Mouse (Mus musculus) forebrain, embryonic 16.5 days (tissue): ENCODE measurements around the gene Dennd5b. TPM values are rescaled to one million over a fixed set of nuclear protein-coding genes. Genes with fewer than 3 reads are reported as not detected.

ENCODE experiments used
- ATAC-seq: fragments of 200-750 bp; cut with Nextera tagmentation; 2 replicates; pipeline ENCODE4 v1.8.0; 2017; ENCODE audit warnings: mild to moderate bottlenecking, moderate library complexity
- H3K27ac ChIP-seq: fragments of 300-500 bp; sonication (generic); 2 replicates; pipeline ENCODE4 v1.5.1; 2014; ENCODE audit warnings: low read length, control low read depth
- H3K27me3 ChIP-seq: fragments of 300-500 bp; sonication (generic); replicated peaks from 2 replicates; pipeline ENCODE4 v1.6.1; 2014; ENCODE audit warnings: low read length; ENCODE audit not compliant: control insufficient read depth, insufficient read depth
- H3K36me3 ChIP-seq: fragments of 300-500 bp; sonication (generic); 2 replicates; pipeline ENCODE4 v1.6.1; 2014; ENCODE audit not compliant: control insufficient read depth, insufficient read depth
- H3K4me1 ChIP-seq: fragments of 300-500 bp; sonication (generic); replicated peaks from 2 replicates; pipeline ENCODE4 v1.6.1; 2014; ENCODE audit warnings: low read length; ENCODE audit not compliant: control insufficient read depth, insufficient read depth
- H3K4me2 ChIP-seq: fragments of 300-500 bp; sonication (generic); 2 replicates; pipeline ENCODE4 v1.6.1; 2014; ENCODE audit warnings: mild to moderate bottlenecking, low read length, control low read depth
- H3K4me3 ChIP-seq: fragments of 300-500 bp; sonication (generic); replicated peaks from 2 replicates; pipeline ENCODE4 v1.5.1; 2014; ENCODE audit warnings: mild to moderate bottlenecking, low read length, control low read depth
- H3K9ac ChIP-seq: fragments of 300-500 bp; sonication (generic); replicated peaks from 2 replicates; pipeline ENCODE4 v1.6.1; 2014; ENCODE audit warnings: low read depth, low read length, control low read depth
- H3K9me3 ChIP-seq: fragments of 300-500 bp; sonication (generic); 2 replicates; pipeline ENCODE4 v1.6.1; 2016; ENCODE audit warnings: low read length; ENCODE audit not compliant: control insufficient read depth
- WGBS: fragments of 180-500 bp; shearing (Covaris S2); extraction: QIAGEN DNeasy Blood & Tissue Kit; methylation state at CpG from one replicate; pipeline ENCODE4 v1.1.7; 2014; 5-methylcytosine and 5-hydroxymethylcytosine counted together
- polyA plus RNA-seq: library from polyadenylated mRNA; unstranded; fragments of >200 nt; fragmentation: Nextera tagmentation; extraction: Ambion mirVana; gene quantifications from 2 replicates; pipeline ENCODE4 v1.2.1, GENCODE M21; 2015

The Dennd5b gene
- polyA plus RNA-seq, 1 experiment from 2014 or later = 15.2 TPM

DNA sequence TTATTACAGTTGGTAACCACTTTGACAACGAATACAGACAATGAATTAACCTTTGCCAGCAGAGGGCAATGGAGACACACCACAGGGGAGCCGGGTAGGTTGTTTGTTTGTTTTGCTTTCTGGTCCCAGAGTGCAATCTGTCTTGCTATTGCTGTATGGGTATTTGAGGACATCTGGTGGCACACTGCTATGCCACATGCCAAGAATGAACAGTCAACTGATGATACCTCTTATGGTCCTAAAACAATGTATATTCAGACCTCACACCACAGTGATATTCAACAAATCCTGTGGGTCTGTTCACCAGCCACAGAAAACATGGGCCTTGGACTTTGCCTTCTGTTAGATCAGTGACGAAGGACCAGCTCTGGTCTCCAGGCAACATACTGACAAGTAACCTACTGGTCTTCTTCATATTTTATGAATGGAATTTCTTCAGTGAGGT is 43.5 kb downstream of the Dennd5b start:
- Histone ChIP-seq H3K4me3 (no peak overlapping the region), H3K4me2 (no peak overlapping the region), H3K4me1 (no peaks in the 10 kb centered on the region), H3K9me3 (no peaks in the 10 kb centered on the region), H3K9ac (no peak overlapping the region), H3K27ac (no peak overlapping the region), H3K36me3 (no peaks in the 10 kb centered on the region), H3K27me3 (no peaks in the 10 kb centered on the region)
- WGBS = 58% methylated on average over 3 of the region's 3 CpGs
- ATAC-seq = no peak

GRCm38 (mm10) chr6:149054780-149055179 is 46.7 kb downstream of the Dennd5b start:
- Histone ChIP-seq H3K9me3 (no peaks in the 10 kb centered on the region), H3K9ac (no peak overlapping the region), H3K27me3 (no peaks in the 10 kb centered on the region), H3K36me3 (no peaks in the 10 kb centered on the region), H3K4me1 (no peaks in the 10 kb centered on the region), H3K4me2 (no peak overlapping the region), H3K27ac (no peak overlapping the region), H3K4me3 (no peak overlapping the region)
- ATAC-seq = no peak
- WGBS = 96% methylated on average over 2 of the region's 2 CpGs

DNA sequence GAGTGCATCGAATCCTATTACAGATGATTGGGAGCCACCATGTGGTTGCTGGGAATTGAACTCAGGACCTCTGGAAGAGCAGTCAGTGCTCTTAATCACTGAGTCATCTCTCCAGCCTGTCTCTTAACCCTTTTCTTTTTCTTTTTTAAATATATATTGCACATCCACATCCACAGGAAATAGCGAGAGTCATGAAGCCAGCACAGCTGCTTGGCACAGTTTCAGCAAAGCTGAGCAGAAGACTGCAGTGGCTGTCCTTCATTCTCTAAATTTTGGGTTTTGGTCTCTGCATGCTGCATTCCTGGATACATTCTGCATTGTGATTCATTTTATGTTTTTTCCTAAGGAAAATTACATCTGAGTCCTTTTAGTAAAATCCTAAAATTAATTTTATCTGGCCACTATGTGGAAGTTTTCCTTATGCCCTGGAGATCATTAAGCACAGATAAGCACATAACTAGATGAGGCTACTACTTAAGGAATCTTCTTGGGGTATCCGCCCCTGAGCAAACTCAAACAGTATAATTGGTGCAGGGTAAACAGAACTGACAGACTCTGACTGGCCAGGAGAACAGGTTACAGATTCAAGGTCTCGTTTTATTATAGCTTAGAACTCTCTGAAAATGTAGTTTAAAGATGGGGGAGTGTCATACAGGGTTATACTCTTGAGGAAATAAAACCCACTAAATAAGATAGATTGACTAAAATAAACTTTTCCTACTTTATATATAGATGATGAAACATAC is 50.3 kb downstream of the Dennd5b start:
- no peak overlapping the region for H3K4me3 ChIP-seq
- no peaks in the 10 kb centered on the region for H3K27me3 ChIP-seq
- ATAC-seq = no peak
- H3K27ac ChIP-seq = no peak overlapping the region
- 85% methylated on average over 4 of the region's 4 CpGs for WGBS
- no peaks in the 10 kb centered on the region for H3K9me3 ChIP-seq
- H3K9ac ChIP-seq = no peak overlapping the region
- no peak overlapping the region for H3K4me2 ChIP-seq
- H3K36me3 ChIP-seq = no peaks in the 10 kb centered on the region
- no peaks in the 10 kb centered on the region for H3K4me1 ChIP-seq

GRCm38 (mm10) chr6:149040099-149040498 is 61.4 kb downstream of the Dennd5b start:
- 67% methylated on average over 4 of the region's 4 CpGs for WGBS
- Histone ChIP-seq H3K4me2 (no peak overlapping the region), H3K27me3 (no peaks in the 10 kb centered on the region), H3K27ac (no peak overlapping the region), H3K4me3 (no peak overlapping the region), H3K9me3 (no peaks in the 10 kb centered on the region), H3K9ac (no peak overlapping the region), H3K36me3 (0 out of 2 replicates have a peak, but pooled peaks cover 2% of the 10 kb centered on the region), H3K4me1 (no peaks in the 10 kb centered on the region)
- no peak for ATAC-seq

GRCm38 (mm10) chr6:149032198-149032597 is 69.3 kb downstream of the Dennd5b start:
- H3K36me3 ChIP-seq = peaks cover 7% of the 10 kb centered on the region; the same call in 1 of the 2 replicates
- no peaks in the 10 kb centered on the region for H3K9me3 ChIP-seq
- no peak overlapping the region for H3K4me2 ChIP-seq
- no peaks in the 10 kb centered on the region for H3K4me1 ChIP-seq
- ATAC-seq = no peak
- H3K4me3 ChIP-seq = no peak overlapping the region
- no peaks in the 10 kb centered on the region for H3K27me3 ChIP-seq
- WGBS = 88% methylated on average over 5 of the region's 5 CpGs
- H3K9ac ChIP-seq = no peak overlapping the region
- no peak overlapping the region for H3K27ac ChIP-seq

DNA sequence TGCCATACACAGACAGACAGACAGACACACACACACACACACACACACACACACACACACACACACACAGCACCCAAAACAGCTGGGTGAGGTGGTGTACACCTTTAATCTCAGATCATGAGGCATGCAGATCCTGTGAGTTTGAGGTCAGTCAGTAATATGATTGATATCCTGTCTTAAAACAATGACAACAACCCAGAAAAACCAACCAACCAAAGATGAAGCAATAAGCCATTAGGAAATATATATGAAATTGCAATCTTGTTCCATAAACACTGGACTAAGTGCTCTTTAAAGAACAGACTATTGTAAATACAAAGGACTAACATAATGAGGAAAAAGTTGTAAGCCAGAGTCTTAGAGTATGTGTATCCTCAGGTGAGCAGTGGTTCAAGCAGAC is 70.1 kb downstream of the Dennd5b start:
- no peaks in the 10 kb centered on the region for H3K9me3 ChIP-seq
- no peak overlapping the region for H3K27ac ChIP-seq
- no peak overlapping the region for H3K9ac ChIP-seq
- no peaks in the 10 kb centered on the region for H3K27me3 ChIP-seq
- no peak overlapping the region for H3K4me2 ChIP-seq
- no peaks in the 10 kb centered on the region for H3K4me1 ChIP-seq
- H3K36me3 ChIP-seq = peaks cover 11% of the 10 kb centered on the region; the same call in 1 of the 2 replicates
- H3K4me3 ChIP-seq = no peak overlapping the region
- no peak for ATAC-seq

DNA sequence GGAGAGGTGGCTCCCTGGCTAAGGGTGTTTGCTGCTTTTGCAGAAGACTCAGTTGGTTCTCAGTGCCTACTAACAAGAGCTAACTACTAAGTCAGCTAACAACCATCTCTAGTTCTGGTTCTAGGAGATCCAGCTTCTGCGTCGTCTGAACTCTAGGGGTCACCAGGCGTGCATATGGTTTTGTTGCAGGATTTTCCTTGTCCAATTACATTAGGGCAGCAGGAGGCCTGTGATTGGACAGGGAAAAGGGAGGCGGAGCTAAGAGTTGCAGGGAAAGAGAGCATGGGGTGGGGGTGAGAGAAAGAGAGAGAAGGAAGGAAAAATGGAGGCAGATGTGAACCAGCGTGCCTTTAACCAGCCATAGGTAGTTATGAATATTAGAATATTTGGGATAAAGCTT is 83.0 kb downstream of the Dennd5b start:
- ATAC-seq = no peak
- Histone ChIP-seq H3K36me3 (peaks cover 30% of the 10 kb centered on the region), H3K4me1 (no peaks in the 10 kb centered on the region), H3K27ac (no peak overlapping the region), H3K9ac (no peak overlapping the region), H3K9me3 (no peaks in the 10 kb centered on the region), H3K4me2 (no peak overlapping the region), H3K4me3 (no peak overlapping the region), H3K27me3 (no peaks in the 10 kb centered on the region)
- WGBS = 89% methylated on average over 5 of the region's 5 CpGs

DNA sequence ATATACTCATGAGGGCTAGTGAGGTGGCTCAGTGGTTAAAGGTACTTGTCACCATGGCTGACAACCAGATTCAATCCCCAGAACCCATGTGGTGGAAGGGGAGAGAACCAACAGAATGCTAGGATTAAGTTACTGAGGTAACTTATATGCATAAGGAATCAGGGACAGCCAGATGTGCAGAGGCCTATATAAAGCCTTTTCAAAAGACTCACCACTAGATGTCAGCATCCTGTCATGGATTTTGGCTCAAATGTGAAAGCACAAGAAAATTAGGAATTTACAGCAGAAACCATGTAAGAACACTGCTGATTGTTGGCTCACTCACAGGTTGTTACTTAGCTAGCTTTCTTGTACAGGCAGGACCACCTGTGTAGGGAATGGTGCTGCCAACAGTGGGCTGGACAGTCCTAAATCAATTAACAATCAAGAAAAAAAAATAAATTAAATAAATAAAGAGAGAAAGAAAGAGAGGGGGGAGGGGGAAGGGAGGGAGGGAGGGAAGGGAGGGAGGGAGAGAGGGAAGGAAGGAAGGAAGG is 90.6 kb downstream of the Dennd5b start:
- ATAC-seq = peak; percentile 40; the same call in 1 of the 2 replicates
- Histone ChIP-seq H3K4me2 (no peak overlapping the region), H3K4me3 (no peak overlapping the region), H3K36me3 (peaks cover 23% of the 10 kb centered on the region), H3K9me3 (no peaks in the 10 kb centered on the region), H3K27me3 (no peaks in the 10 kb centered on the region), H3K9ac (no peak overlapping the region), H3K27ac (no peak overlapping the region), H3K4me1 (no peaks in the 10 kb centered on the region)

GRCm38 (mm10) chr6:149005009-149005408 is 96.5 kb downstream of the Dennd5b start:
- Histone ChIP-seq H3K36me3 (peaks cover 32% of the 10 kb centered on the region), H3K9ac (no peak overlapping the region), H3K4me2 (no peak overlapping the region), H3K27me3 (no peaks in the 10 kb centered on the region), H3K27ac (no peak overlapping the region), H3K9me3 (no peaks in the 10 kb centered on the region), H3K4me3 (no peak overlapping the region), H3K4me1 (no peaks in the 10 kb centered on the region)
- no peak for ATAC-seq
- WGBS = 83% methylated on average over 7 of the region's 7 CpGs
